Mouse (Mus musculus) urinary bladder, postnatal 4 days (tissue): ENCODE data around the gene Snx9.

ENCODE experiments used
- DNase-seq, 2 experiments: peaks; one replicate each; pipeline ENCODE4 v3.0.0; 2021 to 2022; ENCODE audit warnings: low spot score in 2 of 2

The Snx9 gene

GRCm38 (mm10) chr17:5845376-5845775 is 4.2 kb downstream of the Snx9 start:
- no peak for DNase-seq

- DNase-seq = no peak
These were observed 5.0 kb downstream of the Snx9 start for GRCm38 (mm10) chr17:5846101-5846500.

GRCm38 (mm10) chr17:5848706-5849415 is 7.7 kb downstream of the Snx9 start:
- DNase-seq = no peak

GRCm38 (mm10) chr17:5849421-5849910 is 8.3 kb downstream of the Snx9 start:
- DNase-seq = peak; percentile 70 to 76

- no peak for DNase-seq
These were observed 8.9 kb downstream of the Snx9 start for GRCm38 (mm10) chr17:5850031-5850430.

GRCm38 (mm10) chr17:5850476-5850875 is 9.3 kb downstream of the Snx9 start:
- no peak for DNase-seq

- no peak for DNase-seq
These were observed 12.8 kb downstream of the Snx9 start for GRCm38 (mm10) chr17:5853936-5854335.

GRCm38 (mm10) chr17:5855560-5855959 is 14.4 kb downstream of the Snx9 start:
- no peak for DNase-seq

- no peak for DNase-seq
These were observed 15.3 kb downstream of the Snx9 start for GRCm38 (mm10) chr17:5856426-5856825.

- no peak for DNase-seq
These were observed 16.1 kb downstream of the Snx9 start for GRCm38 (mm10) chr17:5857206-5857605.

- DNase-seq = no peak
These were observed 17.1 kb downstream of the Snx9 start for GRCm38 (mm10) chr17:5858209-5858608.

GRCm38 (mm10) chr17:5862285-5862684 is 21.2 kb downstream of the Snx9 start:
- DNase-seq = no peak

GRCm38 (mm10) chr17:5862869-5863268 is 21.7 kb downstream of the Snx9 start:
- no peak for DNase-seq

GRCm38 (mm10) chr17:5863745-5864144 is 22.6 kb downstream of the Snx9 start:
- DNase-seq = no peak

- DNase-seq = no peak
These were observed 26.3 kb downstream of the Snx9 start for GRCm38 (mm10) chr17:5867456-5867855.

GRCm38 (mm10) chr17:5868319-5869031 is 27.3 kb downstream of the Snx9 start:
- no peak for DNase-seq

GRCm38 (mm10) chr17:5869461-5869860 is 28.3 kb downstream of the Snx9 start:
- no peak for DNase-seq

- no peak for DNase-seq
These were observed 28.9 kb downstream of the Snx9 start for GRCm38 (mm10) chr17:5870002-5870401.

GRCm38 (mm10) chr17:5870696-5871095 is 29.6 kb downstream of the Snx9 start:
- no peak for DNase-seq

- peak; percentile 58 to 72 for DNase-seq
These were observed 31.4 kb downstream of the Snx9 start for GRCm38 (mm10) chr17:5872506-5872905.

- no peak for DNase-seq
These were observed 33.4 kb downstream of the Snx9 start for GRCm38 (mm10) chr17:5874565-5874964.

GRCm38 (mm10) chr17:5877611-5878157 is 36.6 kb downstream of the Snx9 start:
- DNase-seq = peak in 1 of 2 experiments; percentile 38

GRCm38 (mm10) chr17:5878878-5879277 is 37.7 kb downstream of the Snx9 start:
- DNase-seq = no peak
